Mouse (Mus musculus) cerebellum, adult 9-11 months (tissue): ENCODE measurements around the gene Kcnq1.
A peak's percentile ranks its signal among the peaks of the same experiment; 100 is the strongest.

Experiments
- DNase-seq: peaks from one replicate; pipeline ENCODE4 v3.0.0; 2022

Gene Kcnq1

GRCm38 (mm10) chr7:143328185-143328915 is 222.2 kb downstream of the Kcnq1 start:
- DNase-seq = no peak

DNA sequence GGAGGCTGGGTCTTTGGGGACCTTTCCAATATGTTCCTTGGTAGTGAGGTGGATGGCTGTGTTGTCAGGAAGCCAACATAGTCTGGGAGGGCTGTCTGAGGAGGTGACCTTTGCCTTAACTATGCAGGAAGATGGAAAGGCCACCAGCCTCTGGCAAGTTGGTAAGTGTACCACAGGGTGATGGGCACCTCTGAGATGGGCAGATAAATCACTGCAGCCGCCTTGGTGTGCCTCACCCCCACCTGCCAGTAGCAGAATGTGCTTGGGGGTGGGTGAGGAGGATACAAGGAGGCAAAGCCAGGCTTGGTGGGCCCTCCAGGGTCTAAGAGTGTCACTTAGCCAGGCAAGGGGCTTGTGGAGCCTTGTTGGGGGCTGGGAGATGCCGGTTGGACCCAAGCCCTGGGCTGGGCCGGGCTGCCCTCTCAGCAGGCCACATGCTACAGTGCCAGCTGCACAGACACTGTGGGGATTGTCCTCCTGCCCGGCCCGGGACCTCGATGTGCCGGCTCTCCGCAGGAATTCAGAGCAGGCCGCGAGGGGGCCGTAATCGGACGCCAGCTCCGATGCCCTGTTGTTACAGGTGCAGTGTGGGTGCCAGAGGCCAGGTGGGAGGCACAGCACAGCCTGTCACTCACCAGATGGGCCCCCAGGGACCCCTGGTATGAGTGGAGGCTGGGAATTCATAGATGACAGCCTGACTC is 223.1 kb downstream of the Kcnq1 start:
- DNase-seq = peak; percentile 17

DNA sequence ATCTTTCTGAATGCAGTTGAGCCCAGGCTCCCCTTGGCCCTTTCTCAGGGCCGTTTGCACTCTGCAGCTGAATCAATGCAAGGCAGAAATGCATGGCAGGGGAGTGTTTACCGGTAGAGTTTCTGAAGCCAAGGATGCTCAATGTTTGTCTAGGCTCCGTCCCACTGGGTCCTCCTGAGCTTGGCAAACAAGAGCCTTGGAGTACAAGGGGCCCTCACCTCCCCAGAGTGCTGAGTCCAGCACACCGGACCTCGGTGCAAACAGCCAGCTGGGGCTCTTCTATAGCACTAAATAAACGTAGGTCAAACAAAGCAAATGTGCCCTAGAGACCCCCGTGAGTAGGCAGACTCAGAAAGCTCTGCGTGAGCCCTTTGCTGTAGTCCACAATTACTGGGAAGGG is 226.9 kb downstream of the Kcnq1 start:
- no peak for DNase-seq

DNA sequence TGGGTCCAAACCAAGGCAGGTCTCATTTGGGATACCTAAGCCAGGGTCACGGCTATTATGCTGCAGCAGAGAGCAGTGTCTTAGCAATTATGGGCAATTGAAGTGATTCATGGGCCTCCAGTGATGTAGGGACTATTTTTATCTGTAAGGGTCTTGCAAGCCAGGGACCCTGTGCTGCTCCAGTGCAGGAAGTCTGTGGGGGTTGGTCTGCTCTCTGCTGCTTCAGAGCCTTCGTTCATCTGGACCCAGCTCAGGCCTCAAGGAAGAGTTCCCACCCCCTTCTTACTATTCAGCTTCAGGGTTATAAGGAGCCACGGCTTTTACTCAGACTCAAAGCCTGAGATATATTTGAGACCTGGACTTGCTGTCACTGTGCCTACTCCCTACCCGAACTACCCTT is 227.4 kb downstream of the Kcnq1 start:
- DNase-seq = no peak

- no peak for DNase-seq
These were observed 232.5 kb downstream of the Kcnq1 start for GRCm38 (mm10) chr7:143338690-143339089.

DNA sequence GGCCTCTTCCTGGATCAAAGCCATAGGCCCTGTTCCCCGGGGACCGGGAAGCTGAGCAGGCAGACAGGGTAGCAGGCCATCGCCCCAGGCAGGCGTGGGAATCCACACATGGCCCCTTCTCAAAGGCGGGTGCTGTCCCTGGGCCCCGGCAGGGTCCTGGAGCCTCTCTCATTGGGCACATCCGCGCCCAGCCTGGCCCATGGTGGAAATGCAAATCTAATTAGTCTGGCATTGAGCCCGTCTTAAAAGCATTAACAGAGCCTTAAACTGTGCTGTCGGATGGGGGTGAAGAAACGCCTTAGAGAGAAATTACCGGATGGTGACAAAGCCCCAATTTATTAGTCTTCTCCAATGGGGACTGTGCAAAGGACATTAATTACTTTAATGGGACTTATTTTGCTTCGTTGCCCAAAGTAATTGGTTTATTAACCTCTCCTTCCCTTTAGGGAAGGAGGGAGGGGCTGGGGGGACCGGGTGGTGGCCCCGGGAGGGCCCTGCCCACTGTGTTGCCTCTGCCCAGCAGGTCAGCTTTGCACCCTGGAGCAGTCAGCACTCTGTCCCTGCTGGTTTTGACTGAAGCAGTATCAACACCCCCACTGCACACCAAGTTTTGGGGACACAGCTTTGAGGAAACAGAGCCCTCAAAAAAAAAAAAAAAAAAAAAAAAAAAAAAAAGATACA is 234.6 kb downstream of the Kcnq1 start:
- no peak for DNase-seq

DNA sequence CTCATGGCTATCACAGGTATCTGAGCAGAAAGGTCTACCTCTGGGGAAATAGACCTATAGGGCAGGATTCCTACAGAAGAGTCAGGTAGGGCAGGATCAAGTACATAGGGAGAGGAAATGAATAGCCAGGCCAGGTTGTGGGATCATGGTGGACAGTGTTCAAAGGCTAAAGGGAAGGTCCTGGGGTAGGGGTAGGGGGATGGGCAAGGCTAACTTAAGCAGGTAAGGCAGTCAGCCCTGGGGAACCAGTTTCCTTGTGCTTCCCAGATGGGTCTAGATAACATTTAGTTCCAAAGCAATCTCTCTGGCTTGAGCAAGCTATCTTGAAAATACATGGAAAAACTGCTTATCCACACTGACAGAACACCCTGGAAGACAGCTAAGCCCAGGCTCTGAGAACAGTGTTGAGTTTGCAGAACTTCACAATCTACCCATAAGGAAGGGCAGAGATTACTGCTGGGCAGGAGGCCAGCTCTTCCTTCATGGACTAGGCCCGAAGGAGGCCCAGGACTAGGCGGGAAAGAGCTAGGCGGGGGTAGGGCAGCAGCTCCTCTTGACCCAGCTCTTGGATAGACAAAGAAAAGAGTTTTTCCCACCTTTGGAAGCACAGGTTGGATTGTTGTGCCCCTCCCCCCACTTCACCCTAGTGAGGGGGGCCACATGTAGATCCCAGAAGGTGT is 235.3 kb downstream of the Kcnq1 start:
- DNase-seq = no peak

GRCm38 (mm10) chr7:143343781-143344306 is 237.7 kb downstream of the Kcnq1 start:
- DNase-seq = no peak

- DNase-seq = no peak
These were observed 243.1 kb downstream of the Kcnq1 start for GRCm38 (mm10) chr7:143349287-143349686.

- DNase-seq = no peak
These were observed 243.7 kb downstream of the Kcnq1 start for GRCm38 (mm10) chr7:143349848-143350247.

GRCm38 (mm10) chr7:143355831-143356230 is 249.7 kb downstream of the Kcnq1 start:
- no peak for DNase-seq

DNA sequence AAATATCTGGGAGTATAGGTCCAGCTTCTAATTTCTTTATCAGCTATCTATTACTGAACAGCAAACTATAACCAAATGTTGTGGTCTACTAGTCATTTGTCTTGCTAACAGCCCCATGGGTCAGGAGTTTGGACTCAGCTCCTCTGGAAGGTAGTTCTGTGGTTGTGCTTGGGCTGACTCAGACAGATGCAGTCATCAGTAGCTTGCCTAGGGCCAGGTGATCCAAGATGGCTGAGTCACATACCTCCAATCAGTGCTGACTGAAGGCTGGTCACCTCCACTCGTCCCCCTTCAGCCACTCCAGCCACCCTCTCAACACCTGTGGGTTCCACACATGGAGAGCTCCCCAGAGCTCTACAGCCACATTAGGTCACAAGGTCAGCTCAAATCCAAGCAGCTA is 250.9 kb downstream of the Kcnq1 start:
- DNase-seq = no peak

DNA sequence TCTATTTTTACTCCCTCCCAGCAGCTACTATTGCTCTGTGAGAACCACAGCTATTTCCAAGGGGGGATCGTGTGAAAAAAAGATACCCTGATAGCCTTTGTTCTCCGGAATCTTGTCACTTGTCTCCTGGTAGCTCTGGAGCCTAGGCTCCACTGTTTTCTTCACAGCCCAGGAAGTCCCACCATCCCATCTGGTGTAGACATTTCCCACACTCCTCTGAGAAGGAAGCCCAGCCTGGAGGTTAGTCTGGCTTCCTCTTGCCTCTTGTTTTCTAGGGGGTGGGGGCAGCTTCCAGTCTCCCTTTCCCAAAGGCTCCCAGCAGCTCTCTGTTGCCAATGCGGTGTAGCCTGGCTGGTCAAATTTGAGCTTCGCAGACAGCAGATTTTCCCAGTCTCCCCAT is 251.7 kb downstream of the Kcnq1 start:
- DNase-seq = no peak

DNA sequence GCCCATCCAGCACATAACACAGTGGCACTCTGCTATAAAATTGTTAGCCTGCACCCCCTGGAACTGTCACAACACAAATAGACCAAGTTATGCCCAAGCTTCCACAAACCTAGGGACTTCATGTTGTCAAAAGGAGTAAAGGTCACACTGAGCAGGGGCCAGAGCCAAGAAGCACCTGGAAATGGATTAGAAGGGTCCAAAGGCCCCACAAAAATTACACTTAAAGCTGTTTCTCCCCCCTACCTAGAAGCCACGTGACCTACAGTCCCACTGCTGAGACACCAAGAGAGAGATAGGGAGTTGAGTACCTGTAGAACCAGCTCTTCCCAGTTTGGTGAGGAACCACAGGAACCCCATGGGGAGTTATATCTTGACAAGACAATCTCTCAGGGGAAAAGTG is 253.6 kb downstream of the Kcnq1 start:
- no peak for DNase-seq

GRCm38 (mm10) chr7:143360776-143361175 is 254.6 kb downstream of the Kcnq1 start:
- no peak for DNase-seq

- DNase-seq = no peak
These were observed 258.1 kb downstream of the Kcnq1 start for GRCm38 (mm10) chr7:143364092-143364832.

GRCm38 (mm10) chr7:143364969-143365839 is 259.0 kb downstream of the Kcnq1 start:
- DNase-seq = no peak

DNA sequence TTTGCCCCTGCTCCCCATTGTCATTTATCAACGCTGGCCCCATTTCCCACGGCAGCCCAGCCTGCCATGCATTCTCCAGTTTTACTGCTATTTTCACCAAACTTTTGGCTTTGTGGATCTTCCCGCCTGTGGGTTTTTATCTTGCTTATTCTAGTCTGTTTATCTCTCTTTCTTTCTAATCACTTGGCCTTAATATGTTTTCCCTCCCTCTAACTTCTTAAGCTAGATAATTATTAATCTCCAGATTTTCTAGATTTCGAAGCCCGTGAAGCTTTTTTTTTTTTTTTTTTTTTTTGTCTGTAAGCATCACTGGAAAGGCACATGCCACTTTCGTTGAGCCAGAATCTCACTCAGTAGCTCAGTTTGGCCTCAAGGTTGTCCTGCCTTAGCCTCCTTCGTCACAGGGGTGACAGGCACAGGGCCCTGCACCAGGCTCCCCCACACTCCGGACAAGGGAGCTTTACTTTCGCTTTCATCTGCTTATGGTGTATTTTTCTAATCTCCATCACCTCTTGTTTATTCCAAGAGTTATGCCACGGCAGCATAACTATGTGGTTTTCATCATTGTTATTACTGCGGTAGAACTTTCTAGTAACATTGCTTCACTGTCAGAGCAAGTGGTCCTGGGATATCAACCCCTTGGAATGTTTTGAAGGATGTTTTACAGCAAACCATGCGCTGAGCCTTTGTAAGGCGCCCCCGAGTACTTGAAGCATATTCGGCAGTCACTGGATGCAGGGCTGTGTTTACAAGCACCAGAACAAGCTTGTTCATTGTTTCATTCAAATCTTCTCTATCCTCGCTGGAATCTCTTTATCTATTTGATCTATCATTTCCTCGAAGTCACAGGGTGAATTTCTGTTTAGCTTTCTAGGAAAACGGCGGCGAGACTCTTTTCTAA is 261.5 kb downstream of the Kcnq1 start:
- no peak for DNase-seq

DNA sequence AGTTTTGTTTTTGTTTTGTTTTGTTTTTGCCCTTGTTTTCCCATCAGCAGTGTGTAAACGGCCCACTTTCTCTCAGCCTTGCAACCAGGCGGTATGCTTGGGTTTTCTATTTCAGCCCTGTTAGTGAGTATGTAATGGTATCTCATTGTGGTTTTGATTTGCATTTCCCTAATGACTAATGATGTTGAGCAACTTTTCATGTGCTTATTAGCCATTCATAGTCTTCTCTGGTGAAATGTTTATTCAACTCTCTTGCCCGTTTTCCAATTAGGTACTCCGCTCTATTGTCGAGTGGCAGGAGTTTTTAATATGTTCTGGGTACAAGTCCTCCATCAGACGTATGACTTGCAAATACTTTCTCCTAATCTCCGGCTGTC is 262.1 kb downstream of the Kcnq1 start:
- no peak for DNase-seq

GRCm38 (mm10) chr7:143371336-143371735 is 265.2 kb downstream of the Kcnq1 start:
- DNase-seq = no peak
